Mouse (Mus musculus) testis, postnatal 14 days (tissue): ENCODE measurements around the gene Adgrv1.

Experiments
- DNase-seq: peaks from one replicate; pipeline ENCODE4 v3.0.0; 2021; ENCODE audit warnings: low spot score

Gene Adgrv1

GRCm38 (mm10) chr13:81045345-81045744 is 587.6 kb downstream of the Adgrv1 start:
- DNase-seq, result no peak
